Mouse (Mus musculus): ENCODE measurements around the gene Rab3a.

DNA sequence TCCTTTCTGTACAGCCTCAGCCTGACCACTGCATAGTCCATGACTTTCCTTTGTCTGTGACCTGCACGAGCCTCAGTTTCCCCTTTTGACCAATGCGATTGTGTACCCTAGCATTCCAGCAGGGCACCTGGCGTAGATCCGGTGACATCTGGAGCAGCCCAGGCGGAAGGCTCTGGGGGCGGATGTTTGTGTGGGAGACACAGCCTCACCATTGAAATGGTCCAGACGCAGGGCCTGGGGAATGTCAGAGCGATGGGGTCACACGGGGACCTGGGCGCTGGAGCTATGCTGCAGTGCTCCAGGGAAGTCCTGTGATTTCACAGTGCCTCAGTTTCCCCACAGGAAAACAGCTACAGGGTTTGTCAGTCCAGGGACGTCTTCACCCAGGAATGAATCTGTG, 12.3 kb upstream of the Rab3a start:
- no peak for TF ChIP-seq GATA1 (IDR thresholded peaks at IDR 0.05; ENCODE audit: borderline replicate concordance, low read length)
- TF ChIP-seq FLI1 (IDR thresholded peaks at IDR 0.05; ENCODE audit: low read length), result no peak
